Mouse (Mus musculus): Measurements from ENCODE around the gene Cerkl. TPM values are rescaled to one million over a fixed set of nuclear protein-coding genes. Genes with fewer than 3 reads are reported as not detected.

Cerkl gene
- polyA plus RNA-seq, 1 experiment from 2014 or later: 1.7 TPM

GRCm38 (mm10) chr2:79368661-79369060 lies 87.9 kb downstream of the Cerkl start:
- no peak overlapping the region for H3K4me2 ChIP-seq (replicated peaks)
- H3K9me3 ChIP-seq: no peaks in the 10 kb centered on the region
- H3K4me3 ChIP-seq: no peak overlapping the region
- H3K36me3 ChIP-seq: no peaks in the 10 kb centered on the region
- H3K9ac ChIP-seq (replicated peaks): no peak overlapping the region
- no peak overlapping the region for H3K27ac ChIP-seq (replicated peaks)
- H3K27me3 ChIP-seq: no peaks in the 10 kb centered on the region
- 87% methylated on average over 12 of the region's 12 CpGs for WGBS
- no peaks in the 10 kb centered on the region for H3K4me1 ChIP-seq
- ATAC-seq (replicated peaks): no peak

GRCm38 (mm10) chr2:79367451-79368450 lies 88.8 kb downstream of the Cerkl start:
- 65% methylated on average over 18 of the region's 18 CpGs for WGBS

GRCm38 (mm10) chr2:79363920-79364319 lies 92.7 kb downstream of the Cerkl start:
- no peak overlapping the region for H3K4me3 ChIP-seq
- no peaks in the 10 kb centered on the region for H3K27me3 ChIP-seq
- H3K36me3 ChIP-seq: no peaks in the 10 kb centered on the region
- no peak overlapping the region for H3K27ac ChIP-seq (replicated peaks)
- no peak overlapping the region for H3K4me2 ChIP-seq (replicated peaks)
- 64% methylated on average over 6 of the region's 6 CpGs for WGBS
- H3K9ac ChIP-seq (replicated peaks): no peak overlapping the region
- H3K9me3 ChIP-seq: no peaks in the 10 kb centered on the region
- ATAC-seq (replicated peaks): no peak
- H3K4me1 ChIP-seq: peaks cover 5% of the 10 kb centered on the region; the same call in 1 of the 2 replicates

More at GRCm38 (mm10) chr2:79367451-79368450, 88.8 kb downstream of the Cerkl start:
- H3K27ac ChIP-seq (replicated peaks): no peak overlapping the region
- no peaks in the 10 kb centered on the region for H3K9me3 ChIP-seq
- no peak overlapping the region for H3K9ac ChIP-seq (replicated peaks)
- no peaks in the 10 kb centered on the region for H3K4me1 ChIP-seq
- H3K4me3 ChIP-seq: no peak overlapping the region
- H3K27me3 ChIP-seq: no peaks in the 10 kb centered on the region
- H3K36me3 ChIP-seq: no peaks in the 10 kb centered on the region
- H3K4me2 ChIP-seq (replicated peaks): no peak overlapping the region
- ATAC-seq (replicated peaks): peak; percentile 66; the same call in 1 of the 2 replicates

- Histone ChIP-seq H3K27ac (replicated peaks) (no peak overlapping the region), H3K36me3 (no peaks in the 10 kb centered on the region), H3K27me3 (no peaks in the 10 kb centered on the region), H3K4me3 (no peak overlapping the region), H3K9ac (replicated peaks) (no peak overlapping the region), H3K4me2 (replicated peaks) (no peak overlapping the region), H3K9me3 (no peaks in the 10 kb centered on the region), H3K4me1 (peaks cover 5% of the 10 kb centered on the region; the same call in 1 of the 2 replicates)
- 49% methylated on average over 6 of the region's 6 CpGs for WGBS
- peak; percentile 82 for ATAC-seq (replicated peaks)
Observed at GRCm38 (mm10) chr2:79362029-79362428, 94.6 kb downstream of the Cerkl start.

- no peaks in the 10 kb centered on the region for H3K27me3 ChIP-seq
- H3K36me3 ChIP-seq: no peaks in the 10 kb centered on the region
- 77% methylated on average over 3 of the region's 3 CpGs for WGBS
- no peak overlapping the region for H3K4me2 ChIP-seq (replicated peaks)
- peaks cover 5% of the 10 kb centered on the region; the same call in 1 of the 2 replicates for H3K4me1 ChIP-seq
- no peak overlapping the region for H3K4me3 ChIP-seq
- no peak overlapping the region for H3K27ac ChIP-seq (replicated peaks)
- ATAC-seq (replicated peaks): peak; percentile 62; the same call in 1 of the 2 replicates
- no peak overlapping the region for H3K9ac ChIP-seq (replicated peaks)
- H3K9me3 ChIP-seq: no peaks in the 10 kb centered on the region
Observed at GRCm38 (mm10) chr2:79357835-79358234, 98.8 kb downstream of the Cerkl start.

- no peak overlapping the region for H3K9ac ChIP-seq (replicated peaks)
- no peak overlapping the region for H3K4me2 ChIP-seq (replicated peaks)
- no peaks in the 10 kb centered on the region for H3K36me3 ChIP-seq
- no peaks in the 10 kb centered on the region for H3K9me3 ChIP-seq
- H3K4me3 ChIP-seq: no peak overlapping the region
- WGBS: 92% methylated on average over 16 of the region's 16 CpGs
- H3K4me1 ChIP-seq: peaks cover 19% of the 10 kb centered on the region
- no peaks in the 10 kb centered on the region for H3K27me3 ChIP-seq
- no peak overlapping the region for H3K27ac ChIP-seq (replicated peaks)
- no peak for ATAC-seq (replicated peaks)
Observed at GRCm38 (mm10) chr2:79354773-79355172, 101.8 kb downstream of the Cerkl start.

GRCm38 (mm10) chr2:79352100-79352802 lies 104.3 kb downstream of the Cerkl start:
- Histone ChIP-seq H3K4me3 (no peak overlapping the region), H3K4me1 (peaks cover 15% of the 10 kb centered on the region), H3K9ac (replicated peaks) (no peak overlapping the region), H3K27me3 (no peaks in the 10 kb centered on the region), H3K27ac (replicated peaks) (peak overlapping the region; percentile 52), H3K9me3 (no peaks in the 10 kb centered on the region), H3K36me3 (no peaks in the 10 kb centered on the region), H3K4me2 (replicated peaks) (no peak overlapping the region)
- ATAC-seq (replicated peaks): peak; percentile 43; the same call in 1 of the 2 replicates
- WGBS: 58% methylated on average over 4 of the region's 4 CpGs

GRCm38 (mm10) chr2:79351179-79352099 lies 105.1 kb downstream of the Cerkl start:
- Histone ChIP-seq H3K36me3 (no peaks in the 10 kb centered on the region), H3K9me3 (no peaks in the 10 kb centered on the region), H3K4me2 (replicated peaks) (no peak overlapping the region), H3K27ac (replicated peaks) (peak overlapping the region; percentile 52), H3K27me3 (no peaks in the 10 kb centered on the region), H3K9ac (replicated peaks) (no peak overlapping the region), H3K4me3 (no peak overlapping the region), H3K4me1 (peaks cover 15% of the 10 kb centered on the region)
- ATAC-seq (replicated peaks): peak; percentile 85; the same call in 1 of the 2 replicates
- 31% methylated on average over 6 of the region's 6 CpGs for WGBS

GRCm38 (mm10) chr2:79343115-79343514 lies 113.5 kb downstream of the Cerkl start:
- no peak overlapping the region for H3K9ac ChIP-seq (replicated peaks)
- no peaks in the 10 kb centered on the region for H3K9me3 ChIP-seq
- no peaks in the 10 kb centered on the region for H3K27me3 ChIP-seq
- peak; percentile 38; the same call in 1 of the 2 replicates for ATAC-seq (replicated peaks)
- H3K4me1 ChIP-seq: no peaks in the 10 kb centered on the region
- WGBS: 67% methylated on average over 8 of the region's 8 CpGs
- H3K27ac ChIP-seq (replicated peaks): no peak overlapping the region
- no peaks in the 10 kb centered on the region for H3K36me3 ChIP-seq
- no peak overlapping the region for H3K4me2 ChIP-seq (replicated peaks)
- H3K4me3 ChIP-seq: no peak overlapping the region

GRCm38 (mm10) chr2:79339003-79339402 lies 117.6 kb downstream of the Cerkl start:
- Histone ChIP-seq H3K4me1 (no peaks in the 10 kb centered on the region), H3K27me3 (no peaks in the 10 kb centered on the region), H3K4me2 (replicated peaks) (no peak overlapping the region), H3K9ac (replicated peaks) (no peak overlapping the region), H3K36me3 (no peaks in the 10 kb centered on the region), H3K9me3 (no peaks in the 10 kb centered on the region), H3K27ac (replicated peaks) (no peak overlapping the region), H3K4me3 (no peak overlapping the region)
- ATAC-seq (replicated peaks): no peak
- 70% methylated on average over 1 of the region's 1 CpGs for WGBS

- Histone ChIP-seq H3K9ac (replicated peaks) (no peak overlapping the region), H3K36me3 (no peaks in the 10 kb centered on the region), H3K9me3 (no peaks in the 10 kb centered on the region), H3K27ac (replicated peaks) (no peak overlapping the region), H3K4me1 (no peaks in the 10 kb centered on the region), H3K27me3 (no peaks in the 10 kb centered on the region), H3K4me3 (no peak overlapping the region), H3K4me2 (replicated peaks) (no peak overlapping the region)
- no peak for ATAC-seq (replicated peaks)
- WGBS: 71% methylated on average over 1 of the region's 1 CpGs
Observed at GRCm38 (mm10) chr2:79336141-79336540, 120.4 kb downstream of the Cerkl start.

Data from forebrain, embryonic 15.5 days (tissue).